Mouse (Mus musculus) heart, embryonic 11.5 days (tissue): Measurements from ENCODE around the gene B3galt5. TPM values are rescaled to one million over a fixed set of nuclear protein-coding genes. Genes with fewer than 3 reads are reported as not detected.
"Not testable (repeated sequence)": the region's sequence is repeated elsewhere in the genome, so short reads cannot be mapped to it uniquely, and the experiment has no call there.

Source experiments
- ATAC-seq: fragments of 200-750 bp; cut with Nextera tagmentation; replicated peaks from 2 replicates; pipeline ENCODE4 v1.8.0; 2017; ENCODE audit warnings: moderate library complexity; ENCODE audit not compliant: insufficient number of reproducible peaks, low FRiP score, low TSS enrichment
- H3K27ac ChIP-seq: fragments of 300-500 bp; sonication (generic); 2 replicates; pipeline ENCODE4 v1.5.1; 2014; ENCODE audit warnings: mild to moderate bottlenecking, low read depth, low read length
- H3K27me3 ChIP-seq: fragments of 300-500 bp; sonication (generic); 2 replicates; pipeline ENCODE4 v1.6.1; 2014; ENCODE audit warnings: mild to moderate bottlenecking, low read length, mixed read lengths; ENCODE audit not compliant: control insufficient read depth, insufficient read depth
- H3K36me3 ChIP-seq: fragments of 300-500 bp; sonication (generic); 2 replicates; pipeline ENCODE4 v1.6.1; 2014; ENCODE audit warnings: mild to moderate bottlenecking, low read length, moderate library complexity, mixed read lengths; ENCODE audit not compliant: control insufficient read depth, insufficient read depth
- H3K4me1 ChIP-seq: fragments of 300-500 bp; sonication (generic); 2 replicates; pipeline ENCODE4 v1.6.1; 2014; ENCODE audit warnings: low read length; ENCODE audit not compliant: control insufficient read depth, insufficient read depth
- H3K4me2 ChIP-seq: fragments of 300-500 bp; sonication (generic); 2 replicates; pipeline ENCODE4 v1.6.1; 2014; ENCODE audit warnings: mild to moderate bottlenecking, moderate library complexity
- H3K4me3 ChIP-seq: fragments of 300-500 bp; sonication (generic); 2 replicates; pipeline ENCODE4 v1.5.1; 2014; ENCODE audit warnings: low read depth, low read length
- H3K9ac ChIP-seq: fragments of 300-500 bp; sonication (generic); 2 replicates; pipeline ENCODE4 v1.6.1; 2014; ENCODE audit warnings: mild to moderate bottlenecking, low read depth, low read length, moderate library complexity
- H3K9me3 ChIP-seq: fragments of 300-500 bp; sonication (generic); replicated peaks from 2 replicates; pipeline ENCODE4 v1.6.1; 2016; ENCODE audit warnings: low read length; ENCODE audit not compliant: control insufficient read depth
- WGBS: fragments of 180-500 bp; shearing (Covaris S2); extraction: QIAGEN DNeasy Blood & Tissue Kit; methylation state at CpG from one replicate; pipeline ENCODE4 v1.1.7; 2014; ENCODE audit not compliant: insufficient replicate concordance; 5-methylcytosine and 5-hydroxymethylcytosine counted together
- polyA plus RNA-seq: library from polyadenylated mRNA; unstranded; fragments of >200 nt; fragmentation: Nextera tagmentation; extraction: Ambion mirVana; gene quantifications from 2 replicates; pipeline ENCODE4 v1.2.1, GENCODE M21; 2014

The B3galt5 gene
- polyA plus RNA-seq, 1 experiment from 2014 or later = 0.03 TPM

DNA sequence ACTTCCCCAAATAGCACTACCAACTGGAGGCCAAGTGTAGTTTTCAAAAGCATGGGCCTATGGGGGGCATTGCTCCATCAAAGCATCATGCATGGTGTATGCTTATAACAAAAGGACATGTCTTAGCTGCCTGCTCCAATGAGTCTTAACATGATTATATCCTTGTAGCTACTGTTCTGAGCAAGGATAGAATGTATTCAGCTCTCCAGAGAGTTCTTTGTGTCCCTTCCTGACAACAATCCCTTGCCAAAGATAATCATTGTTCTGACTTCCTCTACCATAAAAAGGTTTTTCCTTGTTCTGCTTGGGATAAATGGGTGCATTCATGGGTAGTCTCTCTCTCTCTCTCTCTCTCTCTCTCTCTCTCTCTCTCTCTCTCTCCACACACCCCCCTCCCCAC, 68.8 kb downstream of the B3galt5 start:
- no peak overlapping the region for H3K27ac ChIP-seq
- H3K9ac ChIP-seq = no peak overlapping the region
- H3K4me3 ChIP-seq = no peak overlapping the region
- no peaks in the 10 kb centered on the region for H3K27me3 ChIP-seq
- no peaks in the 10 kb centered on the region for H3K36me3 ChIP-seq
- no peak overlapping the region for H3K4me2 ChIP-seq
- H3K9me3 ChIP-seq = no peaks in the 10 kb centered on the region
- no peaks in the 10 kb centered on the region for H3K4me1 ChIP-seq
- no peak for ATAC-seq

DNA sequence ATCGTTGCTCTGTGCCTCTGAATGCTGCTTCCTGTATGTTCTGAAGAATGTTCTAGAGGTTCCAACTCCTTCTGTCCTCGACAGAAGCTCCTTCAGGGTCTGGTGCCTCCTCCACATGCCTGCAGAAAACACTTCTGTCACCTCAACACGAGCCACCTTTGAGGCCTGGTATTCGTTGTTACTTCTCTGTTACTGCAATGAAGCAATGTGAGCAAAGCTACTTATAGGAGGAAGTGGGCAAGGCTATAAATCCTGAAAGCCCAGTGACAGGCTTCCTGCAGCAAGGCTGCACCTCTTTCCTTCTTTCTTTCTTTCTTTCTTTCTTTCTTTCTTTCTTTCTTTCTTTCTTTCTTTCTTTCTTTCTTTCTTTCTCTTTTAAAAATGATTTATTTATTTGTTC, 71.3 kb downstream of the B3galt5 start:
- ATAC-seq = no peak
- H3K9ac ChIP-seq = no peak overlapping the region
- H3K4me2 ChIP-seq = no peak overlapping the region
- no peak overlapping the region for H3K4me3 ChIP-seq
- no peak overlapping the region for H3K27ac ChIP-seq
- no peaks in the 10 kb centered on the region for H3K36me3 ChIP-seq
- no peaks in the 10 kb centered on the region for H3K27me3 ChIP-seq
- H3K4me1 ChIP-seq = no peaks in the 10 kb centered on the region
- no peaks in the 10 kb centered on the region for H3K9me3 ChIP-seq
- 66% methylated on average over 4 of the region's 4 CpGs for WGBS

DNA sequence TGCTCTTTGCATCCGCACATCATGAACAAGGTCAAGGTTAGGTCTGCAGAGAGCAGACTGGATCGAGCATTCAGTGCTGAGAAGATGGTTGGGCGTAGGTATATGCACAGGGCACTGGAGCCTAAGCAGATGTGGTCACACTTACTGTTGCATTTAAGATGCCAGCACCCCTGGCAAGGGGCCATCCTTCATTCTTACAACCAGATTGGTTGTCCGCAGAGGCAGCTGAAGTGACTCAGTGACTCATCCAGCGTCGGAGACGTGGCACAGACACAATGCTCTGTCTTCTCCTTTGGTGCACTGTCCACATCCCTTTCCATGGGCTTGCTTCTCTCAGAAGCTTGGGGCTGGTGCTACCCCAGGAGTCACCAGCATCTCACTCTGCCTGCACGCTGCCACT, 82.2 kb downstream of the B3galt5 start:
- Histone ChIP-seq H3K4me3 (no peak overlapping the region), H3K36me3 (no peaks in the 10 kb centered on the region), H3K27me3 (no peaks in the 10 kb centered on the region), H3K4me2 (no peak overlapping the region), H3K4me1 (no peaks in the 10 kb centered on the region), H3K9ac (no peak overlapping the region), H3K9me3 (no peaks in the 10 kb centered on the region), H3K27ac (no peak overlapping the region)
- no peak for ATAC-seq
- 86% methylated on average over 8 of the region's 8 CpGs for WGBS

DNA sequence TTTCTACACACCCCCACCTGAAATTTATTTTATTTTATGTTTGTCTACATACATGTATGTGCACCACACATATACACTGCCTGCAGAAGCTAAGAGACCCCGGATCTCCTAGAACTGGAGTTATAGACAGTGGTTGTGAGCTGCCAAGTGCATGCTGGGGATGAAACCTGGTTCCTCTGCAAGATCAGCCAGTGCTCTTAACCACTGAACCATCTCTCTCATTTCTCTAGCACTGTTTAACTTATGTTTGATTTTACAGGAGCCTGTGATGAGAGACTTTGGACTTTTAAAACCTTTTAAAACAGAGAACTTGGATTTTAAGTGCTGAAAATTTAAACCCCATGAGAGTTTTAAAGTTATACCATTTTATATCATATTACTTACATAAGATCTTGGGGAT, 87.1 kb downstream of the B3galt5 start:
- Histone ChIP-seq H3K4me3 (no peak overlapping the region), H3K4me2 (no peak overlapping the region), H3K9me3 (no peaks in the 10 kb centered on the region), H3K9ac (no peak overlapping the region), H3K4me1 (no peaks in the 10 kb centered on the region), H3K27ac (no peak overlapping the region), H3K36me3 (no peaks in the 10 kb centered on the region), H3K27me3 (0 out of 2 replicates have a peak, but pooled peaks cover 3% of the 10 kb centered on the region)
- no peak for ATAC-seq
- whole genome bisulfite sequencing = 74% methylated on average over 1 of the region's 1 CpGs

DNA sequence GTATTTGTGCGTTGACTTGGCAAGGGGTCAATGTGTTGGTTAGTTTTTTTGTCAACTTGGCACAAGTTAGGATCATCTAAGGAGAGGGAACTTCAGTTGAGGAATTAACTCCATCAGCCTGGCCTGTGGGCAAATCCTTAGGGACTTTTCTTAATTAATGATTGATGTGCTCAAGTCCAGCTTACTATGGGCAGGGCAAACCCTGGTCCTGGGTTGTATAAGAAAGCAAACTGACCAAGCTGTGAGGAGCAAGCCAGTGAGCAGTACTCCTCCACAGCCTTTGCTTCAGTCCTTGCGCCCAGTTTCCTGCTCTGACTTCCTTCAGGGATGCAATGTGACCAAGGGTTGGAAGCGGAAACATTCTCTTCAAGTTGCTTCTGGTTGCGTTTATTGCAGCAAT, 87.6 kb downstream of the B3galt5 start:
- ATAC-seq = no peak
- H3K4me3 ChIP-seq = no peak overlapping the region

DNA sequence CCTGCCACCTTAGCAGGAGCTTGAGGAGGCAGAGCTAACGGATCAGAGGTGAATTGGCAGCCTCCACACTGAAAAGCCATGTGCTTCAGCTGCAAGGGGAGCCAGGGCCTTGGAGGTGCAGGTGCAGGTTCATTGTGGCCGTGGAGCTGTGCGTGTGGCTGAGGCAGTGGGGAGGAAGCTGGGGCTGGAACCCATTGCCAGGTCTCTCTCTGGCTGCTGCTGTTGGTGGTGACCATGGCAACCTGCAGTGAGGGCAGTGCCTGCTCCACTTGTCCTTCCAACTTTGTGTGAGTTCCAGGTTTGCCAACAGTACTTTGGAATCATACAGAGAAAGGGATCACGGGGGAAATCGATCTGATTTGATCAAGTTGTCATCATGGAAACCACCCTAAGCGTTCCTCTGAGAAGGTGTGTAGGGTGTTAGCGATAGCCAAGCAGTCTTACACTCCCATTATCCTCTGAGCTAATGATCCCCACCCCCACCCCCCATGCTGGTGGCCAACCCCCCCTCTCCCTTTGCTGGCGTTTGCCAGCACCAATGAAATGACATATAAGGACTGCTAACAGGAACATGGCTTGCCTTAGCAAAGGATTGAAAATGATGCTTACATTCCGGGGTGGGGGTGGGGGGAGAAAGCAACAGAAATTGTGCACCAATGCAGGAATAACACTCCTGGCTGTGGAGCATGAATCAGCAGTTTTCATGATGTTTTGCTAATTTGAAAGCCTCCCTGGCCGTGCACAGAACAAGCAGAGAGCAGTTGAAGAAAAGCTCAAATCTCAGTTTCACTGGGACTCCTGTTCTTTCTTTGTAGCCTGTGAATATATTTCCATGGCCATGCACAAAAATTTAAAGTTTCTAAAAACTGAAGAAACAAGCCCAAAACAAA, 90.8 kb downstream of the B3galt5 start:
- Histone ChIP-seq H3K9ac (no peak overlapping the region), H3K27ac (no peak overlapping the region), H3K9me3 (no peaks in the 10 kb centered on the region), H3K4me3 (no peak overlapping the region), H3K36me3 (no peaks in the 10 kb centered on the region), H3K27me3 (0 out of 2 replicates have a peak, but pooled peaks cover 3% of the 10 kb centered on the region), H3K4me1 (no peaks in the 10 kb centered on the region), H3K4me2 (no peak overlapping the region)
- no peak for ATAC-seq
- WGBS = 37% methylated on average over 10 of the region's 10 CpGs

More for the DNA sequence above, 87.6 kb downstream of the B3galt5 start:
- Histone ChIP-seq H3K9me3 (no peaks in the 10 kb centered on the region), H3K9ac (no peak overlapping the region), H3K27ac (no peak overlapping the region), H3K36me3 (no peaks in the 10 kb centered on the region), H3K4me1 (no peaks in the 10 kb centered on the region), H3K4me2 (no peak overlapping the region), H3K27me3 (0 out of 2 replicates have a peak, but pooled peaks cover 3% of the 10 kb centered on the region)
- WGBS = 85% methylated on average over 4 of the region's 4 CpGs

DNA sequence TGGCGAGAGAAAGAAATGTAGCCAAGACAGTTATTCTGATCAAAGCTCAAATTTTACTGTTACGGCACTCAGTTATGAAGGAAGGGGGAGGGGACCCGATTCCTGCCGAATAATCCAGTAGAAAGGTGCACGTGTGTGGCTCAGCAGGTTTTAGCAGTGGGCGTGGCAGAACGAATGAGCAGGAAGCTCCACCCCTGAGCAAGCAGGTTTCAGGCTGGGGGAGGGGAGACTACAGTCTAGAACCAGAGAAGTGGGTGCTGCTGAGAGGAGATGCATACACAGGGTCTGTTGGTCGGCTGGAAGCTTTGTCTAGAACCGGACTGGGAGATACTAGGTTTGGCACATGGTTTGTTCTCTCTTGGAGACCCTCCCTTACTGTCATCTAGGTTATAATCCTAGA, 91.7 kb downstream of the B3galt5 start:
- not testable (repeated sequence) for ATAC-seq, H3K27ac ChIP-seq, H3K36me3 ChIP-seq, H3K4me2 ChIP-seq, H3K9me3 ChIP-seq, H3K4me3 ChIP-seq, H3K27me3 ChIP-seq, H3K9ac ChIP-seq, H3K4me1 ChIP-seq
- whole genome bisulfite sequencing = 31% methylated on average over 9 of the region's 9 CpGs

DNA sequence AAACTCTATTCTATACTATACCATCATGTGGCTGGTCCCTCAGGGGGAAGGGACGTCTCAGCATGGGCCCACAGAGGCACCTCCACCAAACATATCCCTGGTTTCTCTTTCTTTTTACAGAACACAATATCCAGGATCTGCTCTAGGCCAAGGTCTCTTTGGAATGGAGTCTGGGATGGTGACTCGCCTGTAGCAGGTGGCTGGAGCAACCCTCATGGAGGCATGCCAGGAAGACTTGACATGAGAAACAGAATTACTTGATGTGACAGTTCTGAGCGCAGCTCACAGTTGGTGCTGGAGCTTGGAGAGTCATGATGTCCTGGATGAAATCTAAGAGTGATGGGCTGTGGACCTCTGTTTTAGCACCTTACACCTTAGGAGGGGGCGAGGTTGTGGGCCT, 104.0 kb downstream of the B3galt5 start:
- Histone ChIP-seq H3K4me3 (no peak overlapping the region), H3K4me1 (no peaks in the 10 kb centered on the region), H3K4me2 (no peak overlapping the region), H3K27ac (no peak overlapping the region), H3K9me3 (no peaks in the 10 kb centered on the region), H3K27me3 (no peaks in the 10 kb centered on the region), H3K36me3 (no peaks in the 10 kb centered on the region), H3K9ac (no peak overlapping the region)
- WGBS = 80% methylated on average over 4 of the region's 4 CpGs
- ATAC-seq = no peak

DNA sequence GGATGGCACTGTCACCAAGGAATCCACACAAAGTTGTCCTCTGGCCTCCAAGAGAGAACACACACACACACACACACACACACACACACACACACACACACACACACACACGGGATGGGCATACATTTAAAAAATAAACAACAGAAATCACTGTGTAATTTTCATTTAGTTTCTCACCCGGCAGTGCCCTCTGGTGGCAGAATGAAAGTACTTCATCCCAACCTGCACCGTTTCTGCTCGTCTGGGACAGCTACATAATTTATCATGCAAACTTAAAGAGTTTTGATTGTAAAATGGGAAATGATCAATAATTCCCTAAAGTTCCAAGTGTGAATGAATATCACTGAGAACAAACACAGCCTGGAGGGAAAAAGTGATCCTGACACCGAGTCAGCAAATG, 105.7 kb downstream of the B3galt5 start:
- Histone ChIP-seq H3K4me3 (no peak overlapping the region), H3K36me3 (no peaks in the 10 kb centered on the region), H3K27ac (no peak overlapping the region), H3K27me3 (no peaks in the 10 kb centered on the region), H3K9ac (no peak overlapping the region), H3K4me2 (no peak overlapping the region), H3K4me1 (no peaks in the 10 kb centered on the region), H3K9me3 (no peaks in the 10 kb centered on the region)
- WGBS = 9% methylated on average over 5 of the region's 5 CpGs
- no peak for ATAC-seq
